Mouse (Mus musculus) ES-E14 (cell line): ENCODE data around the gene Wnt2.

Experiments
- CHD2 ChIP-seq: IDR thresholded peaks from 2 replicates; pipeline ENCODE4 v1.6.1; 2014; ENCODE audit warnings: mild to moderate bottlenecking, low read depth, low read length, inconsistent platforms
- HCFC1 ChIP-seq: IDR thresholded peaks from 2 replicates; pipeline ENCODE4 v1.6.1; 2012; ENCODE audit warnings: low read length, inconsistent platforms, borderline replicate concordance; ENCODE audit not compliant: insufficient read depth
- MAFK ChIP-seq: IDR thresholded peaks from 2 replicates; pipeline ENCODE4 v1.6.1; 2014; ENCODE audit warnings: mild to moderate bottlenecking, low read depth, low read length, inconsistent platforms; ENCODE audit not compliant: insufficient read depth

DNA sequence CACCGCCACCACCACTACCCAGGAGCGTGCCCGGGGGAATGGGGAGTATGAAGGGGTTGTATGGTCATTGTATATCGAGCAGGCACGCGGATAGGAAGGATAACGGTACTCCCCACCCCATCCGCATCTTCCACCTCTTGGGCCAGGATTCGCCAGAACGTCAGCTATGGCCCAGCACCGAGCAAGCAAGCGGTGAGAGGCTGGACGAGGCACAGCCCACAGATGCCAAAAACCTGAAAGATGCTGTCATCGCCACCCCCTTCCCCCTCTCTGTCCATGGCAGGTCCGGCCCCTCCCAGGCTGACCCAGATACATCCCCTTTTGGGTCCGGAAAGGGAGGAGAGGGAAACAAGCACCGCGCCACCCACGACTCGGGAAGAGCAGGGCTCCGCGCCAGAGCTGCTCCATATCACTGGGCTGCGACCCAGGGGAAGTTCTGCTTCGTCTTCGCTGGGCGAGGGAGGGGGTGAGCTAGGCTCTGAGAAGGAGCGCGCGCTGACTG lies 1.2 kb upstream of the Wnt2 start:
- no peak for TF ChIP-seq CHD2
- TF ChIP-seq HCFC1: no peak
- TF ChIP-seq MAFK: no peak
